Mouse (Mus musculus): Measurements from ENCODE around the gene Ptx3.
"Not testable (repeated sequence)": the region's sequence is repeated elsewhere in the genome, so short reads cannot be mapped to it uniquely, and the experiment has no call there.

The Ptx3 gene

DNA sequence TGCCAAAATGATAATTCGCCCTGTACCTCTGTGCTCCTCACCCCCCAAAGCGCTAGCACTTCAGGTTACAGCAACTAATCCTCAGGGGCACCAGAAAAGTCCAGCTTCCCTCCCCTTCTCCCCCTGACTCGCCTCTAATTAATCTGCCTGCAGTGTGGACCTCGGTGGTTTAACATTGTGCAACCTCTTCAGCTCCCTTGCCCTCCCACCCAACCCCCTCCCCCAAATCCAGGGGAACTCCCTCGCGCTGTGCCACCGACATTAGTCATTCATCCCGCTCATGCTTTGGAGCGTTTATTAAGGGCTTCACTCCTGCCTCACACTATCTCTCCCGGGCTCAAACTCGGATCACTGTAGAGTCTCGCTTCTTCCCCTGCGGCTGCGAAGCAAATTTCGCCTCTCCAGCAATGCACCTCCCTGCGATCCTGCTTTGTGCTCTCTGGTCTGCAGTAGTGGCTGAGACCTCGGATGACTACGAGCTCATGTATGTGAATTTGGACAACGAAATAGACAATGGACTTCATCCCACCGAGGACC lies at the start of gene Ptx3:
TSS of gene Ptx3 (plus strand) at position 256 of the 537 bp plus-strand sequence.
- DNase-seq (ENCODE audit: low read depth), result no peak

DNA sequence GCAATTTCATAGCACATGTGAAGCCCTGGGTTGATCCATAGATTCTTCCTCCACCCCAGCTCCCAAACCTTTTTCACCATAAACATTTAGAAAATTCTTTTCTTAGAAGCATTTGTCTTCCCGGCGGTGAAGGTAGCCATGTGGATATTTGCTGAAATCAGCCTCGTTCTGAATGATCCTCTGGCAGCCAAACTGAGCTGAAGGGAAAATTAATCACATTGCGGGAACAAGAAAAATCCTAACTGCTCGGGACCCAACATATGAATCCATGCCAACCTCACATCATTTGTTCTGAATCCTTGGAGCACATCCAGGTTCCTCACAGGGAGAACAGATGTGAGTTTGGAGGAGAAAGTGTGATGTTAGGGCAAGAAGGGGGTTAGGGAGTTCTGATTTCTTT lies 46.8 kb upstream of the Ptx3 start:
- no peak for DNase-seq (ENCODE audit: low read depth)

DNA sequence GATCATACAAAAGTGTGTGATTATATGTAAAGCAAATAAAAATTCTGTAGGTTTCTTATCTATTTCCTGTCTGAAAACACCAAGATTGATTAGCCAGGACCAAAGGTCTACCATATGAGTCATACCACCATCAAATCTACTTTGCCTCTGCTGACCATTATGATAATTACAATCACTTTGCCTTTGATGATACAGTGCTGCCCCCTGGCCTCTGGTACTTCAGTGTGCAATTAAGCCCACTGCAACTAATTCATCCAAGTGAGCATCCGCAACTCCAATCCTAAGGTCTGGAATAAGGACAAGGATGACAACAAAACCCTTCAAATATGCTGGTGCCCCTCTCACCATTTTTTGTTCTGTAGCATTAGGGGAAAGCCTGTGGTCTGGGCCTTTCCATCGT lies 40.1 kb upstream of the Ptx3 start:
- DNase-seq (ENCODE audit: low read depth), result no peak

DNA sequence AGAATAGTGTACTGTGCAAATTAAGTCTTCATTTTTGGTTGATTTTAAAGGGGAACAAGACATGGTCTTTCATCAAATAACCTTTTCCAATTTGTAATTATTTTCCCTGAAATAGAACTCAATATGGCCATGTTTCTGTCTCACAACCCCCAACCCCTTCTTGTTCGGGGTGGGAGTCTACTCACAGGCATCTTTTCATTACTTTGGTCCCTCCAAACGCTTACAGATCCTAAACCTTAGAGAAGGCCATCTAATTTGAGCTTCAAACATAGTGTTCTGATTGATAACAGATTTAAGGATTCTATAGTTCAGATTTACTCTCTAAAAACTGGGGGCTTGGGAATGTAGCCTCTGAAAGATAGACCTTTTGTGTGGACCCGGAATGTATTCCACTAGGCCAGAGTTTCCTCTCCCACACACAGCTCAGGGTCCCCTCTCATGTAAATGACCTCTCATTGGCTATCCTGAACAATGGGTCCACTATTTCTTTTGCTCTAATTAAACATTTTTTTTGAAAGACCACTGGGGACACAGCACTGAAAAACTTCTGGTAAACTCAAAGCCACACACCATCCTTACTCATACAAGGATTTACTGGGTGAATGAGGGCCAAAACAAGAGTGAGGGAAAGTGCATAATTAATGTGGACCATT lies 25.7 kb upstream of the Ptx3 start:
- no peak for DNase-seq (ENCODE audit: low read depth)

DNA sequence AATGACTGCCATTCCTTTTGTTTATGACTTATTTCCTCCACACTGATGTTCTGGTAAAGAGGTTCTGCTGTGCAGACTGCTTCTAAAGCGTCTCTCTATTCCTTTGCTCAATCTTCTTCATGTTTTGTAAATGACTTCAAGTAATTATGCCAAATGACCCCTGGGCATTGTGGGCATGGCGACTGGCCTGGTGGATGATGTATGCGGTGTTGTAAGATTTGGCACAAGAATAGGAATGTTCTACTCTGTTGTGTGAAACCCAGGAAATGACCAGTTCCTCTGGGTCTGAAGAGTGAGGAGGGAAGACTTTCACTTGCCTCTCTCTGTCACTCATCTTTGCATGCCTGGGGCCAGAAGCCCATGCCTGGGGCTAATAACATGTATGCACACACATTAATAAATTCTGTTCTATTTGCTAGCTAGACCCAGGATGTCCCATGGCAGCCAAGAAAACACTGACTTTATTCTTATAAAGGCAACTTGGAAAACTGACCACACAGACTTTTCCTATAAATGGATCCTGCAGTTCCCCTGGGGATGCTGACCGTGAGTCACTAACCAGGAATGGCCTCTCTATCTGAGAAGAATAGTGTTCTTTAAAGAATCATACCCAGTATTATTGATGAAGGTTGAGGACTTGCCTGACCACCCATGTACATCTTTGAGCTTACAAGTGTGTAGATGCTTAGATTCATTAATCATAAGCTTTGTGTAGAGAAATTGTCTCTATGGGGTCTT lies 10.7 kb upstream of the Ptx3 start:
- DNase-seq (ENCODE audit: low read depth), result no peak

DNA sequence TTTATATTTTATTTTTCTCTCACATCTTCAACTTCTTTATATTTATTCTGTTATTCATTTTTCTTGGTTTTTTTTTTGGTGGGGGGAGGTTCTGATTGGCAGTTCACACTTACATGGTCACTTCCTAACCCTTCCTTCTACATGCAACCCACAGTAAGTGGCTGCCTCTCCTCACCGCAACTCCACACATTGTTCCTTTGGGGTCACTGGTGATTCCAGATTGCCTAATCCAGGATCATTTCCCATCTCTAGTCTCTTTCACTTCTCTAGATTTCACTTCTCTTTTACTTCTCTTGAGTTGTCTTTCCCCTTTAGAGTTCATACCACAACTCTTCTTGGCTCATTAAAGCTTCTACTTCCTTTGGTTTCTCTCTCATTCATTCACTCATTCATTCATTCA lies 6.2 kb upstream of the Ptx3 start:
- DNase-seq (ENCODE audit: low read depth), result no peak

DNA sequence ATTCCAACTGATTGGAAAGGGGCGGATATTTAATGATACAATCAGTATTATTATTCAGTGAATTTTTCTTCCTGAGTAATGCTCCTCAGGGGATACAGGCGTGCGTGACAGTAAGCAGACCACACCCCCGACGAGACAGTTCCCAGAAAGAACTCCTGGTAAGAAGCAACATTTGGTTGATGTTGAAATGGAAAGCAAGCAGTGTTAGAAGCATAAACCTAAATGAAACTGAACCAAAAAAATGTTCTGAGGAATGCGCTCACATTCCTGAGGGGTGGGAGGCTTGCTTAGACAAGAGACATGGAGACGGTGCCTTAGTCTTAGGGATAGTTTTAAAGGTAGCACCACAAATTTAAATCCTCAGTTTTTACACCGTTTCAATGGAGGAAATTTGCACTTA lies 4.0 kb upstream of the Ptx3 start:
- DNase-seq (ENCODE audit: low read depth), result no peak

DNA sequence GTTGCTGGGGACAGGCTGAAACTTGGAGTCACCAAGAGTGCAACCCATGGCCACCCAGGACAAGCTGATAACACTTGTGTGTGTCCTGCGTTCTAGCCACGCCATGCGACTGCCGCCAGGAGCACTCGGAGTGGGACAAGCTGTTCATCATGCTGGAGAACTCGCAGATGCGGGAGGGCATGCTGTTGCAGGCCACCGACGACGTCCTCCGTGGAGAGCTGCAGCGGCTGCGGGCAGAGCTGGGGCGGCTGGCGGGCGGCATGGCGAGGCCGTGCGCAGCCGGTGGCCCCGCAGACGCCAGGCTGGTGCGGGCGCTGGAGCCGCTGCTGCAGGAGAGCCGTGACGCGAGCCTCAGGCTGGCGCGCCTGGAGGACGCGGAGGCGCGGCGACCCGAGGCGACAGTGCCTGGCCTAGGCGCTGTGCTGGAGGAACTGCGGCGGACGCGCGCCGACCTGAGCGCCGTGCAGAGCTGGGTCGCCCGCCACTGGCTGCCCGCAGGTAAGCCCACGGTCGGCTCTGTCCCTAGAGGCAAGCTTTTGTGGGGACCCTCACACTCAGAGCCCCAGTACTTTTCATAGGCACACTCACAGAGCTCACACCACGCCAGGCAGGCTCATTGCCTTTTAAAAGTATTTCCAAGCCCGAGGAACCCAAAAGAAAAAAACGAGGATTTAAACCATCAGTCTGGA lies 988 bp downstream of the Ptx3 start:
- DNase-seq (ENCODE audit: low read depth), result no peak

DNA sequence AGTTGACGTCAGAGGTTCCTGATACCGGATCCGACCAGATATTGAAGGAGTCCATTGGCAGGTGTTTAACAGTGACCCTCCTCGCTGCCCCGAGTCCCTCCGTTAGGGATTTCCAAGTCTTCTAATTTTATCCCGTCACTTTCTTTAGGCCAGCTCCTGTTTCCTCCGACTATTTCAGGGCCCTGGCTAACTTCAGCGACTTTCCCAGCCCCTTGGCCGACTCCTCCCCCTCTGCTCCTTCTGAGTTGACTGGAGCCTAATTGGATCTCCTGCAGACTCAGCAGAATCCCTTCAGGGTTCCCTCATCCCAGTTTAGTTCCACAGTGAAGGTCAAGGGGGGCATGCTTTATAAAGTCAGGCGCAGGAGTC lies 1.5 kb downstream of the Ptx3 start:
- DNase-seq (ENCODE audit: low read depth), result no peak

DNA sequence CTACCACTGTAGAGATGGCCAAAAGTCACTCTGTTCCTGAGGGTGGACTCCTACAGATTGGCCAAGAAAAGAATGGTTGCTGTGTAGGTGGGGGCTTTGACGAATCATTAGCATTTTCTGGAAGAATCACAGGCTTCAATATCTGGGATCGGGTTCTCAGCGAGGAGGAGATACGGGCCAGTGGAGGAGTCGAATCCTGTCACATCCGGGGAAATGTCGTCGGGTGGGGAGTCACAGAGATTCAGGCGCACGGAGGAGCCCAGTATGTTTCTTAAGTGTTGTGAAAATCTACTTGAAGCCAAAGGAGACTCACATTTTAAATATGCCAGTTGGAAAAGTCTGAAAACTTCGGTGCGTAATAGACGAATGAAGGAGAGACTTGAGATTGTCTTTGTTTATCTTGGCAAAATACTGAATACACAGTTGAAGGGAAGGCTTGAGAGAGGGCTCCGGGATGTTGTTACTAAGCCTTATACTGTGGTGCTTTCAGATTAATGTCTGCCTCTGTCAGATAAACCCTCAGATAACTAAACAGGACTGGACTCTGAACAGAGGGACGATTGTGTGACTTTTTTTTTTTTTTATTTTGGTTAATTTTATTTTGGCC lies 5.3 kb downstream of the Ptx3 start:
- no peak for DNase-seq (ENCODE audit: low read depth)

DNA sequence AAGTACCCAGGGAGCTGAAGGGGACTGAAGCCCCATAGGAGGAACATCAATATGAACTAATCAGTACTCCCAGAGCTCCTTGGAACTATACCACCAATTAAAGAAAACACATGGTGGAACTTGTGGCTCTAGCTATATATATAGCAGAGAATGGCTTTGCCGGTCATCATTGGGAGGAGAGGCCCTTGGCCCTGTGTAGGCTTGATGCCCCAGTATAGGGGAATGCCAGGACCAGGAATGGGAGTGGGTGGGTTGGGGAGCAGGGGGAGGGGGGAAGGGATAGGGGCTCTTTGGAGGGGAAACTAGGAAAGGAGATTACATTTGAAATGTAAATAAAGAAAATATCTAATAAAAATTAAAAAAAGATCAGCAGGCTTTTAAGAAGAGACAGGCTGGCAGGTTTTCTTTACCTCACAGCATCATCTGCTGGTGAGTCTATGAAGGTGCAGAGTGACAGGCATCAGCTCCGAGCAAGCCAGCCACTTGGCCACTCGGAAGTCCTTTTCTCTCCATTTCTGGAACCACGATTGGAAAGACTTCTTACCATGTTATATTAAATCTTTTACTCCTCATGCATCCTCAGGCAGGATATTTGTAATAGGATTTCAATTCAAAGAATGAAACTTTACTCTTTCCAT lies 16.6 kb downstream of the Ptx3 start:
- DNase-seq (ENCODE audit: low read depth), result not testable (repeated sequence)

DNA sequence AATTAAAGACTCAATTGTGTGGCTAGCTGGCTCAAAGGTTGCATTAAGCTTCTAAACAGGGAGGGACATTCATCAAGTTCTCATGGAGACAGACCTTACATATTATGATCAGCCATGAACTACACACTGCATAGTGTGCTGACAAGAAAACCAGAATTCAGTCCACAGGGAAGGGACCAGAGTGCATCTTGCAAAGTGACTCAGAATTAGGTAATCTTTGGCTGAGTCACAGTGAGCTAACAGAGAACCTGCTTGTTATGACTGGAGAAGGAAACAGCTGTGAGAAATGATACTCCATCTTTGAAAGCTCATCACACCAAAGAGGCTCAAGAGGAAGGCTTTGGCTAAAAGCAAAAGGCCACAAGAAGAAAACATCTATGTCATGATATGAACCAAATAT lies 20.8 kb downstream of the Ptx3 start:
- no peak for DNase-seq (ENCODE audit: low read depth)

DNA sequence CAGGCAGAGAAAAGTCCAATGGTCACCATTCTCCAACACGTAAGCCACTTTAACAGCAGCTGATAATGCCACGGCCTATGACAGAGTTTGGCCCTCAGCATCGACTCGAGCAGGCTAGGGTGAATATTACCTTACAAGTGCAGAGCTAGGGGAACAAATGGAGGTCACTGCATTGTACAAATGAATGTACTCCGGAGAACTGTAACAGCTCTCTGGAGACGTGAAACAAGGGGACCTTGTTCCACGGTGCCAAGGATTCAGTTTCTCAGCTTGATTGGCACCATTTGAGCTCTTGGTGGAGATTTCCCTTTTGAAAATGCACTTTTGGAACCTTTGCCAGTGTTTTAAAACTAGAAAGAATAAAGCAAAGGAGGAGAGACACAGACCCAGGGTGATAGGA lies 32.1 kb downstream of the Ptx3 start:
- no peak for DNase-seq (ENCODE audit: low read depth)

DNA sequence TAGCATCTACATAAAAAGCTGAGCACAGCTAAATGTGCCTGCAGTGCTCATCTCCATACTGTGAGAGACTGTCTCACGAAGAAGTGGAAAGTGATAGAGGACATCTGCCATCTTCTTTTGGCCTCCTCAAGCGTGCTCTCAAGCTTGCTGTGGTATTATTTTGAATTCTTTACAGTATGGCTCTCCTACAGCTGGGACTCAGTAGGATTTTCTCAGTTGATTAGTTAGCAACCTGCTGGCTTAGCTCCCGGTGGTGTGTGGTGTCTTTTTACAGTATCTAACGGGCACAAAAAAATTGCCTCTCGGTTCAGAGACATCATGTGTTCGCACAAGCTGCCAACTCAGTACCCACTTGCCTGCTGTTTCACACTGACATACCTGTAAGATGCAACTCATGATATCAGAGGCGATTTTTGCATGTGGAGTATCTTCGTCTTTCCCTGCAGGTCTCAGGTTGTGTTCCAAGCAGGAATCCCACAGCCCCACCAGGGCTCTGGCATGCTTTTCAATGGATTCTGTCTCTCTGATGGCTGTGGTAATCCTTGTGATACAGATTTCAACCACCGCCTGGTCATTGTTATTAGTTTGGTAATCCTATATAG lies 34.9 kb downstream of the Ptx3 start:
- DNase-seq (ENCODE audit: low read depth), result no peak

DNA sequence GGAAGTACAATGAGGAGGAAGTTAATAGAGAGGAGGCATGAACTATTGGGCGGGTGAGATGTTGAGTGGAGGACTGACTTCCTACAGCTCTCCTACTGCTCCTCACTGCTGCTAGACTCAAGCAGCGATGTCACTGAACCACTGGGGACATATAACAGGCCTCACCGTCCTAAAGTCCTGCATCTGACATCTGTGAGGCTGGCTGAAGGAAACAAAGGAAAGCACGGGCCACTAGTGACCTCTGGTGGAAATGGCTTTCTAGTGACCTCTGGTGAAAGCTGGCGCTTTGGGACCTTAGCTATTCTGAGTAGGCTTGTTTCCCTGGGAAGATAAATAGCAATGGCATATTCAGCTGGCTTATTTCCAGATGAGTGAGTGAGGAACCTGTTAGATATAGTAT lies 42.6 kb downstream of the Ptx3 start:
- DNase-seq (ENCODE audit: low read depth), result no peak

DNA sequence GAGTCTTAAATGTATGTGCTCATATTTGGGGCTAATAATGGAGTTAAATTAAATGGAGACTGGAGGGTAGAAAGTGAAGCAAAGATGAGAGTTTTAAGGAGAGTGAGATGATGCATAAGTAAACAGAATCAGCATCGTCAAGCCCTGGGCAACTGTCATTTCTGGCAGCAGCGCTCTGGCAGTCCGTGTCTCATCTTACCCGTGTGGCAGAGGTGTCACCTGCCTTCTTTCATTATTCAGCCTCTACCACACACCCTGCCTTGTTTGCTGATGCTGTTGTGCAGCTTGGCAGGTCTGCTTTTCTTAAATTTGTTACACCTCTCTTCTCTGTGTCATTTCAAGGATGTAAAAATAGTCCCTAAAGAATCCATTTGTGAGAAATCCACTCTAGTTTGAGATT lies 43.6 kb downstream of the Ptx3 start:
- DNase-seq (ENCODE audit: low read depth), result no peak
